Mouse (Mus musculus) mouse trophoblast stem cell (cell line): Measurements from ENCODE around the gene Nfkb1.

Experiments used
- in situ Hi-C, 2 experiments: fragments of 300-500 bp; cut with MseI, MboI; formaldehyde crosslinking; loops; 2 replicates in 1 of 2; 3 replicates in 1 of 2; pipeline ENCODE4 v1.15.1; 2025

Gene Nfkb1

DNA sequence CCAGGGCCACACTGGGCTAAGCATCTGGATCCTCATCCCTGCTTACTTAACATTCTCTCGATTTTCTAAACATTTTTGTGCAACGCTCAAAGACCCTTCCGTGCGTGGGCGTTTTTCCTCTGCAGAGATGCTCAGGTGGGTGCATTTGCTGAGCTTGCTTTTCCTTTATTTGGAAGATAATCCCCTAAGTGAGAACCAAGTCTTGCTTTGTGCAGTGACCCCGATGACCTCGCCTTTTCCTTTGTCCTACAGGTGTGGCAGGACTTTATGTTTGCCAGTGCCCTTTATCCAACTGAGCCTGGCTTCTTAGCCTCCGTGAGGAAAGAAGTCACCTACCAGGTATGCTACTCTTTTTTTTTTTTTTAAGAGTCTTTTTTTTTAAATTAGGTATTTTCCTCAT, 144.0 kb downstream of the Nfkb1 start:
- in situ Hi-C loops: no loop called here

DNA sequence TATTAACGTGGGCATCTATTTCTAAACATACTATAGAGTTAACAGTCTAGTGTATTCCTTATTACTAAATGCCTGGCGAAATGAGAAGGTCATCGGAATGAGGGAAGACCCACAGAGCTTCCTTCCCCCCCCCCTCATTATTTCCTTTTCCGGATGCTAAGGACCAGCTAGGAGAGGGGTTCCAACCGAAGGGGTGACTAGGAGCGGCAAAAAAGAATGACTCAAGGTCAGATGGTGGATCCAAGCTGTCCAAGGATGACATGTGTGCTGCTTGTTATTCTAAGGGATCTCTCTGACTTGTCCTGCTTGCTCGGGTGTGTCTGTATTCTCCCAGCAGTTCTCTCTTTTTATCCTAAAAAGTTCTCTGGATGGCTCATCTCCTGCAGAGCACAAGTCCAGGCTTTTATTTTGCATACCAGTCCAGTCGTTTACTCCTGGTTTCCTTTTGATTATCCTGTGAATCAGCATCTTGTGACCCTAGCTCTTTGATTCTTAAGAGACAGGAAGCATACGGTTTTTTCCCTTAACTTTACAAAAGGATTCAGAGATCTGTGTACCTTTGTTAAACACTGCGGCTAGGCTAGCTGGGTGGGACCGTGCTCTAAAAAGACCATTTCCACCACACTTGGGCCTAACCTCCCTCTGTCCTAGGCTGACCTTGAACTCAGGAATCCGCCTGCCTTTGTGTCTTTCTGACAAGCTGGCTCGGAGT, 145.0 kb downstream of the Nfkb1 start:
- in situ Hi-C loops: no loop called here
